Mouse (Mus musculus) E14TG2a.4 (cell line): ENCODE data around the gene Ttc4.

Experiments used
- CTCF ChIP-seq: conservative IDR thresholded peaks from 2 replicates; pipeline ENCODE4 v1.5.1; 2014; ENCODE audit warnings: low read length
- NANOG ChIP-seq: IDR thresholded peaks from 2 replicates; pipeline ENCODE4 v1.6.1; 2014; ENCODE audit warnings: borderline replicate concordance, low read length, mixed read lengths

GRCm38 (mm10) chr4:106629374-106629773, 49.4 kb downstream of the Ttc4 start:
- TF ChIP-seq CTCF (no peak), NANOG (no peak)
